Mouse (Mus musculus): ENCODE measurements around the gene Cdk6. TPM values are rescaled to one million over a fixed set of nuclear protein-coding genes. Genes with fewer than 3 reads are reported as not detected.

Cdk6 gene
- polyA plus RNA-seq, 1 experiment from 2014 or later = 17.8 TPM

GRCm38 (mm10) chr5:3544480-3544769 is 203.1 kb downstream of the Cdk6 start:
- peak overlapping the region; percentile 52 for H3K4me2 ChIP-seq (replicated peaks; ENCODE audit: low read depth, low read length)
- 0 out of 2 replicates have a peak, but pooled peaks cover 2% of the 10 kb centered on the region for H3K36me3 ChIP-seq (ENCODE audit: control insufficient read depth, insufficient read depth, low read length)
- ATAC-seq (ENCODE audit: low FRiP score) (peak; percentile 31; the same call in 1 of the 2 replicates), DNase-seq (ENCODE audit: low spot score) (no peak)
- H3K27ac ChIP-seq (ENCODE audit: low read depth, low read length) = no peak overlapping the region
- peak overlapping the region; percentile 95 for H3K9ac ChIP-seq (ENCODE audit: low read depth, low read length)
- WGBS = 12% methylated on average over 7 of the region's 7 CpGs
- H3K4me1 ChIP-seq (replicated peaks; ENCODE audit: control insufficient read depth, insufficient read depth, low read length) = no peaks in the 10 kb centered on the region
- no peaks in the 10 kb centered on the region for H3K9me3 ChIP-seq (ENCODE audit: control insufficient read depth, low read length)
- H3K27me3 ChIP-seq (ENCODE audit: control insufficient read depth, insufficient read depth, low read length) = no peaks in the 10 kb centered on the region
- peak overlapping the region; percentile 89 for H3K4me3 ChIP-seq (ENCODE audit: low read depth, low read length)

- Histone ChIP-seq H3K4me2 (replicated peaks; ENCODE audit: low read depth, low read length) (no peak overlapping the region), H3K9me3 (ENCODE audit: control insufficient read depth, low read length) (no peaks in the 10 kb centered on the region), H3K36me3 (ENCODE audit: control insufficient read depth, insufficient read depth, low read length) (0 out of 2 replicates have a peak, but pooled peaks cover 2% of the 10 kb centered on the region), H3K9ac (ENCODE audit: low read depth, low read length) (no peak overlapping the region), H3K4me3 (ENCODE audit: low read depth, low read length) (no peak overlapping the region), H3K27ac (ENCODE audit: low read depth, low read length) (no peak overlapping the region), H3K4me1 (replicated peaks; ENCODE audit: control insufficient read depth, insufficient read depth, low read length) (no peaks in the 10 kb centered on the region), H3K27me3 (ENCODE audit: control insufficient read depth, insufficient read depth, low read length) (no peaks in the 10 kb centered on the region)
- 91% methylated on average over 1 of the region's 1 CpGs for WGBS
- no peak for ATAC-seq (ENCODE audit: low FRiP score)
- DNase-seq (ENCODE audit: low spot score) = no peak
These were observed 204.9 kb downstream of the Cdk6 start for GRCm38 (mm10) chr5:3546226-3546625.

- Histone ChIP-seq H3K4me1 (replicated peaks; ENCODE audit: control insufficient read depth, insufficient read depth, low read length) (no peaks in the 10 kb centered on the region), H3K36me3 (ENCODE audit: control insufficient read depth, insufficient read depth, low read length) (0 out of 2 replicates have a peak, but pooled peaks cover 2% of the 10 kb centered on the region), H3K27ac (ENCODE audit: low read depth, low read length) (no peak overlapping the region), H3K9me3 (ENCODE audit: control insufficient read depth, low read length) (no peaks in the 10 kb centered on the region), H3K4me3 (ENCODE audit: low read depth, low read length) (no peak overlapping the region), H3K4me2 (replicated peaks; ENCODE audit: low read depth, low read length) (no peak overlapping the region), H3K9ac (ENCODE audit: low read depth, low read length) (no peak overlapping the region), H3K27me3 (ENCODE audit: control insufficient read depth, insufficient read depth, low read length) (no peaks in the 10 kb centered on the region)
- 97% methylated on average over 1 of the region's 1 CpGs for WGBS
- ATAC-seq (ENCODE audit: low FRiP score) (no peak), DNase-seq (ENCODE audit: low spot score) (no peak)
These were observed 210.2 kb downstream of the Cdk6 start for GRCm38 (mm10) chr5:3551481-3551880.

- no peaks in the 10 kb centered on the region for H3K36me3 ChIP-seq (ENCODE audit: control insufficient read depth, insufficient read depth, low read length)
These were observed 212.9 kb downstream of the Cdk6 start for GRCm38 (mm10) chr5:3554198-3554597.

GRCm38 (mm10) chr5:3571266-3571665 is 230.0 kb downstream of the Cdk6 start, which contains the start of gene 1700109H08Rik:
TSS of gene 1700109H08Rik (plus strand) at chr5:3571566.
- DNase-seq (ENCODE audit: low spot score) = no peak
- no peak within 1 kb of the TSS for H3K4me2 ChIP-seq (replicated peaks; ENCODE audit: low read depth, low read length)
- H3K4me3 ChIP-seq (ENCODE audit: low read depth, low read length) = no peak within 1 kb of the TSS
- no peak within 1 kb of the TSS for H3K9ac ChIP-seq (ENCODE audit: low read depth, low read length)
- no peak for ATAC-seq (ENCODE audit: low FRiP score)
- H3K36me3 ChIP-seq (ENCODE audit: control insufficient read depth, insufficient read depth, low read length) = peaks cover 30% of the 10 kb centered on the region
- 97% methylated on average over 4 of the region's 4 CpGs for WGBS
- H3K27me3 ChIP-seq (ENCODE audit: control insufficient read depth, insufficient read depth, low read length) = no peaks in the 10 kb centered on the region
- H3K4me1 ChIP-seq (replicated peaks; ENCODE audit: control insufficient read depth, insufficient read depth, low read length) = no peaks in the 10 kb centered on the region
- no peaks in the 10 kb centered on the region for H3K9me3 ChIP-seq (ENCODE audit: control insufficient read depth, low read length)
- H3K27ac ChIP-seq (ENCODE audit: low read depth, low read length) = no peak within 1 kb of the TSS

More at GRCm38 (mm10) chr5:3554198-3554597, 212.9 kb downstream of the Cdk6 start:
- Histone ChIP-seq H3K9ac (ENCODE audit: low read depth, low read length) (no peak overlapping the region), H3K4me2 (replicated peaks; ENCODE audit: low read depth, low read length) (no peak overlapping the region), H3K4me1 (replicated peaks; ENCODE audit: control insufficient read depth, insufficient read depth, low read length) (no peaks in the 10 kb centered on the region), H3K27ac (ENCODE audit: low read depth, low read length) (no peak overlapping the region), H3K9me3 (ENCODE audit: control insufficient read depth, low read length) (no peaks in the 10 kb centered on the region), H3K27me3 (ENCODE audit: control insufficient read depth, insufficient read depth, low read length) (no peaks in the 10 kb centered on the region), H3K4me3 (ENCODE audit: low read depth, low read length) (no peak overlapping the region)
- no peak for DNase-seq (ENCODE audit: low spot score)
- ATAC-seq (ENCODE audit: low FRiP score) = no peak
- WGBS = 84% methylated on average over 2 of the region's 2 CpGs

- DNase-seq (ENCODE audit: low spot score) (no peak), ATAC-seq (ENCODE audit: low FRiP score) (no peak)
- Histone ChIP-seq H3K9ac (ENCODE audit: low read depth, low read length) (no peak overlapping the region), H3K4me3 (ENCODE audit: low read depth, low read length) (no peak overlapping the region), H3K4me1 (replicated peaks; ENCODE audit: control insufficient read depth, insufficient read depth, low read length) (no peaks in the 10 kb centered on the region), H3K36me3 (ENCODE audit: control insufficient read depth, insufficient read depth, low read length) (peaks cover 42% of the 10 kb centered on the region), H3K27me3 (ENCODE audit: control insufficient read depth, insufficient read depth, low read length) (no peaks in the 10 kb centered on the region), H3K27ac (ENCODE audit: low read depth, low read length) (no peak overlapping the region), H3K4me2 (replicated peaks; ENCODE audit: low read depth, low read length) (no peak overlapping the region), H3K9me3 (ENCODE audit: control insufficient read depth, low read length) (no peaks in the 10 kb centered on the region)
- 94% methylated on average over 2 of the region's 2 CpGs for WGBS
These were observed 233.5 kb downstream of the Cdk6 start for GRCm38 (mm10) chr5:3574825-3575224.

- Histone ChIP-seq H3K4me2 (replicated peaks; ENCODE audit: low read depth, low read length) (no peak overlapping the region), H3K27ac (ENCODE audit: low read depth, low read length) (no peak overlapping the region), H3K9ac (ENCODE audit: low read depth, low read length) (no peak overlapping the region), H3K4me3 (ENCODE audit: low read depth, low read length) (no peak overlapping the region), H3K27me3 (ENCODE audit: control insufficient read depth, insufficient read depth, low read length) (no peaks in the 10 kb centered on the region), H3K4me1 (replicated peaks; ENCODE audit: control insufficient read depth, insufficient read depth, low read length) (no peaks in the 10 kb centered on the region), H3K9me3 (ENCODE audit: control insufficient read depth, low read length) (no peaks in the 10 kb centered on the region), H3K36me3 (ENCODE audit: control insufficient read depth, insufficient read depth, low read length) (peaks cover 30% of the 10 kb centered on the region)
- 84% methylated on average over 2 of the region's 2 CpGs for WGBS
- DNase-seq (ENCODE audit: low spot score) (no peak), ATAC-seq (ENCODE audit: low FRiP score) (no peak)
These were observed 236.7 kb downstream of the Cdk6 start for GRCm38 (mm10) chr5:3577939-3578338.

- Histone ChIP-seq H3K4me1 (replicated peaks; ENCODE audit: control insufficient read depth, insufficient read depth, low read length) (no peaks in the 10 kb centered on the region), H3K9me3 (ENCODE audit: control insufficient read depth, low read length) (no peaks in the 10 kb centered on the region), H3K4me2 (replicated peaks; ENCODE audit: low read depth, low read length) (no peak overlapping the region), H3K27me3 (ENCODE audit: control insufficient read depth, insufficient read depth, low read length) (no peaks in the 10 kb centered on the region), H3K27ac (ENCODE audit: low read depth, low read length) (no peak overlapping the region), H3K9ac (ENCODE audit: low read depth, low read length) (no peak overlapping the region), H3K4me3 (ENCODE audit: low read depth, low read length) (no peak overlapping the region), H3K36me3 (ENCODE audit: control insufficient read depth, insufficient read depth, low read length) (peaks cover 28% of the 10 kb centered on the region)
- ATAC-seq (ENCODE audit: low FRiP score) (no peak), DNase-seq (ENCODE audit: low spot score) (no peak)
- WGBS = 95% methylated on average over 7 of the region's 7 CpGs
These were observed 237.8 kb downstream of the Cdk6 start for GRCm38 (mm10) chr5:3579066-3579465.
